ENCODE assay signal across 33 mouse cellular contexts in genomic region chr3:96880385-96880784, GRCm38 (mm10). TPM values are rescaled to one million over a fixed set of nuclear protein-coding genes. Genes with fewer than 3 reads are reported as not detected.
A peak's percentile ranks its signal among the peaks of the same experiment; 100 is the strongest.
DNase-seq lines count a peak whose midpoint lies in the region; ATAC-seq and TF ChIP-seq lines count a peak whose summit lies in the region.
"Had no signal": no experiment of that assay in that cellular context is flagged by ENCODE, and none has a peak within 500 bp of the region (broad histone marks: within the 10 kb centered on the region; RNA-seq: fewer than 3 reads in every experiment).

No protein-coding gene starts in this region.

- peaks cover 38% of the 10 kb centered on the region for H3K36me3 ChIP-seq in hindbrain, postnatal 0 days (ENCODE audit: insufficient read depth, low read length)
- no peaks in the 10 kb centered on the region for H3K36me3 ChIP-seq in hindbrain, embryonic 11.5 days (ENCODE audit: control insufficient read depth, insufficient read depth, low read length)
- H3K36me3 ChIP-seq in midbrain, postnatal 0 days (ENCODE audit: insufficient read depth, low read length), result peaks cover 45% of the 10 kb centered on the region
- H3K36me3 ChIP-seq in midbrain, embryonic 10.5 days, result peaks cover 69% of the 10 kb centered on the region

- no peak for TF ChIP-seq CTCF in hindbrain, postnatal 0 days (IDR thresholded peaks at IDR 0.05; ENCODE audit: low read depth)
- TF ChIP-seq CTCF in midbrain, postnatal 0 days (IDR thresholded peaks at IDR 0.05), result no peak

- H3K27ac ChIP-seq in hindbrain, postnatal 0 days, result peak overlapping the region; percentile 48
- no peak overlapping the region for H3K27ac ChIP-seq in hindbrain, embryonic 11.5 days (ENCODE audit: low read depth, low read length)
- no peak overlapping the region for H3K27ac ChIP-seq in midbrain, postnatal 0 days (ENCODE audit: low read depth, low read length)
- H3K27ac ChIP-seq in midbrain, embryonic 10.5 days (replicated peaks), result no peak overlapping the region
- H3K27ac ChIP-seq: embryonic facial prominence, embryonic 12.5 days; embryonic facial prominence, embryonic 15.5 days; heart, adult 2 months; heart, embryonic 15.5 days; hindbrain, embryonic 10.5 days; hindbrain, embryonic 15.5 days had no signal

- DNase-seq in frontal cortex, postnatal 14 days (ENCODE audit: low spot score in 2 of 2), result no peak
- DNase-seq in hindbrain, postnatal 0 days (ENCODE audit: low spot score), result peak; percentile 31
- no peak for DNase-seq in hindbrain, embryonic 11.5 days (ENCODE audit: low spot score)
- peak; percentile 41 for DNase-seq in midbrain, postnatal 0 days (ENCODE audit: low spot score)
- DNase-seq in midbrain, embryonic 10.5 days (ENCODE audit: low spot score), result no peak
- DNase-seq in MN1 (ENCODE audit: low spot score), result no peak
- DNase-seq: adrenal gland, postnatal 10 days; adrenal gland, postnatal 36 days; cerebellum, adult 11 months; cerebellum, adult 2 months; cerebellum, adult 9-11 months; cerebellum, postnatal 25 days; forebrain, postnatal 0 days; gastrocnemius, postnatal 10 days; gastrocnemius, postnatal 36 days; heart, adult 2 months; heart, postnatal 10 days; heart, postnatal 36 days had no signal

- 80% methylated on average over 4 of the region's 4 CpGs for WGBS in hindbrain, postnatal 0 days
- WGBS in hindbrain, embryonic 11.5 days, result 91% methylated on average over 4 of the region's 4 CpGs
- 83% methylated on average over 4 of the region's 4 CpGs for WGBS in midbrain, postnatal 0 days
- WGBS in midbrain, embryonic 10.5 days, result 92% methylated on average over 4 of the region's 4 CpGs

- H3K9me3 ChIP-seq in hindbrain, postnatal 0 days (ENCODE audit: low read length), result no peaks in the 10 kb centered on the region
- H3K9me3 ChIP-seq in hindbrain, embryonic 11.5 days (ENCODE audit: control insufficient read depth, low read length), result no peaks in the 10 kb centered on the region
- H3K9me3 ChIP-seq in midbrain, postnatal 0 days (ENCODE audit: low read length), result no peaks in the 10 kb centered on the region
- no peaks in the 10 kb centered on the region for H3K9me3 ChIP-seq in midbrain, embryonic 10.5 days (replicated peaks)
- H3K9me3 ChIP-seq: embryonic facial prominence, embryonic 12.5 days; embryonic facial prominence, embryonic 15.5 days; heart, embryonic 12.5 days; heart, embryonic 15.5 days; hindbrain, embryonic 10.5 days; hindbrain, embryonic 15.5 days had no signal

- no peak overlapping the region for H3K9ac ChIP-seq in hindbrain, postnatal 0 days (replicated peaks; ENCODE audit: low read length)
- no peak overlapping the region for H3K9ac ChIP-seq in hindbrain, embryonic 11.5 days (ENCODE audit: low read depth, low read length)
- no peak overlapping the region for H3K9ac ChIP-seq in midbrain, postnatal 0 days (replicated peaks; ENCODE audit: low read length, poor library complexity, severe bottlenecking)
- H3K9ac ChIP-seq: embryonic facial prominence, embryonic 12.5 days; embryonic facial prominence, embryonic 15.5 days; forebrain, postnatal 0 days; heart, embryonic 12.5 days; heart, embryonic 15.5 days; hindbrain, embryonic 15.5 days had no signal

- no peak overlapping the region for H3K4me3 ChIP-seq in hindbrain, postnatal 0 days (ENCODE audit: low read length)
- H3K4me3 ChIP-seq in hindbrain, embryonic 11.5 days (ENCODE audit: low read depth, low read length), result no peak overlapping the region
- no peak overlapping the region for H3K4me3 ChIP-seq in midbrain, postnatal 0 days (ENCODE audit: low read depth, low read length)
- no peak overlapping the region for H3K4me3 ChIP-seq in midbrain, embryonic 10.5 days
- H3K4me3 ChIP-seq: embryonic facial prominence, embryonic 12.5 days; embryonic facial prominence, embryonic 15.5 days; heart, adult 2 months; heart, embryonic 12.5 days; heart, embryonic 15.5 days; hindbrain, embryonic 10.5 days; hindbrain, embryonic 15.5 days had no signal

- H3K27me3 ChIP-seq in hindbrain, postnatal 0 days (ENCODE audit: insufficient read depth, low read length), result no peaks in the 10 kb centered on the region
- no peaks in the 10 kb centered on the region for H3K27me3 ChIP-seq in hindbrain, embryonic 11.5 days (ENCODE audit: control insufficient read depth, insufficient read depth, low read length)
- no peaks in the 10 kb centered on the region for H3K27me3 ChIP-seq in midbrain, postnatal 0 days (ENCODE audit: insufficient read depth, low read length)
- H3K27me3 ChIP-seq in midbrain, embryonic 10.5 days (ENCODE audit: low read depth, poor library complexity, severe bottlenecking), result no peaks in the 10 kb centered on the region
- H3K27me3 ChIP-seq: embryonic facial prominence, embryonic 12.5 days; embryonic facial prominence, embryonic 15.5 days; heart, embryonic 12.5 days; heart, embryonic 15.5 days; hindbrain, embryonic 15.5 days; Patski had no signal

- H3K4me2 ChIP-seq in hindbrain, postnatal 0 days (ENCODE audit: low read depth, low read length), result no peak overlapping the region
- no peak overlapping the region for H3K4me2 ChIP-seq in hindbrain, embryonic 11.5 days (replicated peaks; ENCODE audit: low read depth, low read length)
- no peak overlapping the region for H3K4me2 ChIP-seq in midbrain, postnatal 0 days (ENCODE audit: low read depth, low read length, poor library complexity, severe bottlenecking)
- H3K4me2 ChIP-seq: embryonic facial prominence, embryonic 12.5 days; embryonic facial prominence, embryonic 15.5 days; heart, embryonic 12.5 days; heart, embryonic 15.5 days; hindbrain, embryonic 15.5 days had no signal

- no peaks in the 10 kb centered on the region for H3K4me1 ChIP-seq in hindbrain, postnatal 0 days (ENCODE audit: insufficient read depth, low read length)
- H3K4me1 ChIP-seq in hindbrain, embryonic 11.5 days (replicated peaks; ENCODE audit: control insufficient read depth, insufficient read depth, low read length), result no peaks in the 10 kb centered on the region
- no peaks in the 10 kb centered on the region for H3K4me1 ChIP-seq in midbrain, postnatal 0 days (ENCODE audit: insufficient read depth, low read length)
- H3K4me1 ChIP-seq in midbrain, embryonic 10.5 days, result no peaks in the 10 kb centered on the region
- H3K4me1 ChIP-seq: embryonic facial prominence, embryonic 12.5 days; embryonic facial prominence, embryonic 15.5 days; heart, embryonic 12.5 days; heart, embryonic 15.5 days; hindbrain, embryonic 10.5 days; hindbrain, embryonic 15.5 days had no signal

- ATAC-seq in frontal cortex, adult (ENCODE audit: low TSS enrichment), result peak; percentile 61
- peak; percentile 58; the same call in 1 of the 2 replicates for ATAC-seq in hindbrain, postnatal 0 days
- no peak for ATAC-seq in hindbrain, embryonic 11.5 days (ENCODE audit: low FRiP score)
- no peak for ATAC-seq in midbrain, postnatal 0 days (ENCODE audit: low FRiP score)
- ATAC-seq: forebrain, embryonic 14.5 days; forebrain, postnatal 0 days; Patski had no signal

RNA-seq across cellular contexts. Expression of gene Gja5, which starts 24.1 kb away (rescaled TPM):
- 1.2 and 2.6 TPM in 2 replicates for total RNA-seq in hindbrain, postnatal 0 days (2014; rRNA removed)
- 1.2 and 1.3 TPM in 2 replicates for polyA plus RNA-seq in hindbrain, postnatal 0 days (2015; fragmentation: Nextera tagmentation; extraction: Ambion mirVana)
- polyA plus RNA-seq in hindbrain, embryonic 11.5 days (2014; fragmentation: Nextera tagmentation; extraction: Ambion mirVana), result 2.2 and 2.5 TPM in 2 replicates
- total RNA-seq in midbrain, postnatal 0 days (2014; rRNA removed), result 0.80 and 0.88 TPM in 2 replicates
- polyA plus RNA-seq in midbrain, postnatal 0 days (2015; fragmentation: Nextera tagmentation; extraction: Ambion mirVana), result 0.93 and 2.1 TPM in 2 replicates
- polyA plus RNA-seq in midbrain, embryonic 10.5 days (2016; fragmentation: Nextera tagmentation; extraction: Ambion mirVana), result 7.2 and 10.1 TPM in 2 replicates

RNA-seq across cellular contexts. Expression of gene Gpr89, which starts 24.8 kb away (rescaled TPM):
- total RNA-seq in hindbrain, postnatal 0 days (2014; rRNA removed), result 20.4 and 40.3 TPM in 2 replicates
- polyA plus RNA-seq in hindbrain, postnatal 0 days (2015; fragmentation: Nextera tagmentation; extraction: Ambion mirVana), result 34.9 and 41.8 TPM in 2 replicates
- polyA plus RNA-seq in hindbrain, embryonic 11.5 days (2014; fragmentation: Nextera tagmentation; extraction: Ambion mirVana), result 42.6 and 45.9 TPM in 2 replicates
- total RNA-seq in midbrain, postnatal 0 days (2014; rRNA removed), result 23.2 and 28.9 TPM in 2 replicates
- 34.1 and 35.9 TPM in 2 replicates for polyA plus RNA-seq in midbrain, postnatal 0 days (2015; fragmentation: Nextera tagmentation; extraction: Ambion mirVana)
- polyA plus RNA-seq in midbrain, embryonic 10.5 days (2016; fragmentation: Nextera tagmentation; extraction: Ambion mirVana), result 34.6 and 36.7 TPM in 2 replicates

RNA-seq across cellular contexts. Expression of gene Gja8, which starts 45.4 kb away (rescaled TPM):
- total RNA-seq in hindbrain, postnatal 0 days (2014; rRNA removed), result not detected in 2 replicates
- 0.04 and 0.05 TPM in 2 replicates for polyA plus RNA-seq in hindbrain, postnatal 0 days (2015; fragmentation: Nextera tagmentation; extraction: Ambion mirVana)
- polyA plus RNA-seq in hindbrain, embryonic 11.5 days (2014; fragmentation: Nextera tagmentation; extraction: Ambion mirVana), result not detected in 2 replicates
- 0.05 TPM in 1 of 2 replicates, not detected in the other for total RNA-seq in midbrain, postnatal 0 days (2014; rRNA removed)
- 0.02 and 0.05 TPM in 2 replicates for polyA plus RNA-seq in midbrain, postnatal 0 days (2015; fragmentation: Nextera tagmentation; extraction: Ambion mirVana)
- 0.02 TPM in 2 replicates for polyA plus RNA-seq in midbrain, embryonic 10.5 days (2016; fragmentation: Nextera tagmentation; extraction: Ambion mirVana)
- total RNA-seq: adrenal gland, adult 18-20 months; adrenal gland, postnatal 10 days; adrenal gland, postnatal 36 days; common myeloid progenitor, adult 5-6 weeks; forebrain, postnatal 0 days; gastrocnemius, adult 18-20 months; gastrocnemius, postnatal 10 days; gastrocnemius, postnatal 36 days; granulocyte monocyte progenitor cell, adult 5-6 weeks; heart, adult 2 months; heart, postnatal 10 days; heart, postnatal 36 days had no signal
- polyA plus RNA-seq: cerebellum, adult 2 months; forebrain, embryonic 11.5 days; forebrain, embryonic 14.5 days; heart, adult 2 months; heart, embryonic 12.5 days; heart, embryonic 15.5 days; hindbrain, embryonic 10.5 days; hindbrain, embryonic 15.5 days; inflammation-experienced regulatory T-cells, adult 6 months had no signal

RNA-seq across cellular contexts. Expression of gene Cd160, which starts 51.2 kb away (rescaled TPM):
- not detected in 2 replicates for total RNA-seq in hindbrain, postnatal 0 days (2014; rRNA removed)
- polyA plus RNA-seq in hindbrain, postnatal 0 days (2015; fragmentation: Nextera tagmentation; extraction: Ambion mirVana), result 0.06 and 0.13 TPM in 2 replicates
- polyA plus RNA-seq in hindbrain, embryonic 11.5 days (2014; fragmentation: Nextera tagmentation; extraction: Ambion mirVana), result 0.18 and 0.20 TPM in 2 replicates
- total RNA-seq in midbrain, postnatal 0 days (2014; rRNA removed), result not detected in 2 replicates
- 0.06 and 0.21 TPM in 2 replicates for polyA plus RNA-seq in midbrain, postnatal 0 days (2015; fragmentation: Nextera tagmentation; extraction: Ambion mirVana)
- polyA plus RNA-seq in midbrain, embryonic 10.5 days (2016; fragmentation: Nextera tagmentation; extraction: Ambion mirVana), result 0.10 and 0.22 TPM in 2 replicates
- total RNA-seq: common myeloid progenitor, adult 5-6 weeks; forebrain, postnatal 0 days; gastrocnemius, adult 18-20 months; gastrocnemius, postnatal 10 days; gastrocnemius, postnatal 36 days; heart, adult 2 months; heart, postnatal 10 days; heart, postnatal 36 days had no signal
- polyA plus RNA-seq: cerebellum, adult 2 months; forebrain, embryonic 11.5 days; heart, embryonic 12.5 days had no signal

RNA-seq across cellular contexts. Expression of gene Pdzk1, which starts 51.3 kb away (rescaled TPM):
- total RNA-seq in hindbrain, postnatal 0 days (2014; rRNA removed), result 0.05 TPM in 1 of 2 replicates, not detected in the other
- 0.24 TPM in 1 of 2 replicates, not detected in the other for polyA plus RNA-seq in hindbrain, postnatal 0 days (2015; fragmentation: Nextera tagmentation; extraction: Ambion mirVana)
- polyA plus RNA-seq in hindbrain, embryonic 11.5 days (2014; fragmentation: Nextera tagmentation; extraction: Ambion mirVana), result not detected in 2 replicates
- 0.27 TPM in 1 of 2 replicates, not detected in the other for total RNA-seq in midbrain, postnatal 0 days (2014; rRNA removed)
- polyA plus RNA-seq in midbrain, postnatal 0 days (2015; fragmentation: Nextera tagmentation; extraction: Ambion mirVana), result 0.14 TPM in 1 of 2 replicates, not detected in the other
- 0.57 and 1.0 TPM in 2 replicates for polyA plus RNA-seq in midbrain, embryonic 10.5 days (2016; fragmentation: Nextera tagmentation; extraction: Ambion mirVana)
- total RNA-seq: adrenal gland, postnatal 36 days; forebrain, postnatal 0 days; gastrocnemius, postnatal 10 days; gastrocnemius, postnatal 36 days; granulocyte monocyte progenitor cell, adult 5-6 weeks; heart, adult 2 months; heart, postnatal 36 days had no signal
- polyA plus RNA-seq: embryonic facial prominence, embryonic 12.5 days; embryonic facial prominence, embryonic 15.5 days; forebrain, embryonic 11.5 days; forebrain, embryonic 14.5 days; heart, embryonic 15.5 days had no signal

Comparison
In these comparisons a context has a peak if more than half of its experiments do, and no peak if none do; other contexts are left out.
1. ATAC-seq: peak in frontal cortex, adult (single experiment) and hindbrain, postnatal 0 days (single experiment); none in hindbrain, embryonic 11.5 days (single experiment) and midbrain, postnatal 0 days (single experiment).
2. DNase-seq: peak in hindbrain, postnatal 0 days (single experiment) and midbrain, postnatal 0 days (single experiment); none in frontal cortex, postnatal 14 days (0 of 2), hindbrain, embryonic 11.5 days (single experiment), midbrain, embryonic 10.5 days (single experiment) and MN1 (single experiment).